Mouse (Mus musculus) stomach, postnatal 0 days (tissue): ENCODE results near the gene Zdhhc9.

ENCODE experiments used
- CTCF ChIP-seq: IDR thresholded peaks from 2 replicates; pipeline ENCODE4 v1.5.1; 2016; ENCODE audit warnings: antibody characterized with exemption, low read depth, mild to moderate bottlenecking, moderate library complexity
- EP300 ChIP-seq: optimal IDR thresholded peaks from 2 replicates; pipeline ENCODE3; 2016; ENCODE audit warnings: antibody characterized with exemption

DNA sequence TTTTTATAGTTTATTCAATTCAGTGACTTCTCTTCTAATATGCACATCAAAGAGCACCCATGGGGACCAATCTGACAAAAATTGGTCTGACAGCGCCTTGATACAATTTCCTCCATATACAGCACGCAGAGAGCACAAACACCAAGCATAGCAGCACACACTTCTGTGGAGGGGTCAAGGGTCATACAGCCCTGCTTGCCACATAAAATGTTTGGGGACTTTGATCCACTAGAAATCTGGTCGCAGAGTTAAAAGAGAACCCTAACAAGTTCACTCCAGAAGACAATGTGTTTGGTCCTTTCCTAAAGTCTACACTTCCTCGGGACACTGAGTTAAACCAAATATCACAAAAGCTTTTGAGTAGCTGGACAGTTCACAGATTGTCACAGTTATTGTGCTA, 5.7 kb downstream of the Zdhhc9 start:
- no peak for TF ChIP-seq CTCF
- TF ChIP-seq EP300, result no peak
